Mouse (Mus musculus) CH12.LX (cell line): ENCODE measurements at regions not wholly inside any gene's neighbourhood (a gene's known extent, or its start where the extent isn't known, plus 50 kb on each side); places are given as distances from the start of the nearest gene placed in this dataset.

Experiments
- DNase-seq: peaks from one replicate; pipeline ENCODE4 v3.0.0-alpha.2; 2013; ENCODE audit errors: extremely low read depth
- H3K27ac ChIP-seq: 2 replicates; pipeline ENCODE4 v1.5.1; 2012; ENCODE audit warnings: low read depth, mild to moderate bottlenecking, control low read depth, moderate library complexity; ENCODE audit not compliant: insufficient read depth
- H3K27me3 ChIP-seq: replicated peaks from 2 replicates; pipeline ENCODE3; 2012; ENCODE audit warnings: inconsistent platforms
- H3K36me3 ChIP-seq, 2 experiments: replicated peaks in 1 of 2; 2 replicates each; pipeline versions ENCODE3 to v1.6.1; 2012; ENCODE audit warnings: inconsistent platforms in 1 of 2, low read length in 1 of 2, mild to moderate bottlenecking in 1 of 2, mixed read lengths in 1 of 2, moderate library complexity in 1 of 2; ENCODE audit not compliant: control insufficient read depth in 1 of 2, insufficient read depth in 1 of 2
- H3K4me1 ChIP-seq, 2 experiments: 2 replicates each; pipeline ENCODE4 v1.6.1; 2012; ENCODE audit warnings: inconsistent platforms in 1 of 2, moderate library complexity in 1 of 2; ENCODE audit not compliant: insufficient read depth in 2 of 2, control insufficient read depth in 1 of 2
- H3K4me2 ChIP-seq: 2 replicates; pipeline ENCODE4 v1.6.1; 2012; ENCODE audit warnings: low read depth, mild to moderate bottlenecking, control low read depth; ENCODE audit not compliant: poor library complexity, insufficient read depth, severe bottlenecking
- H3K4me3 ChIP-seq, 3 experiments: fragments of 150-350 bp in 1 of 3; sonication (generic) in 1 of 3; replicated peaks in 1 of 3; 2 replicates each; pipeline versions ENCODE3 to v1.5.1; 2011 to 2012; ENCODE audit warnings: low read depth in 2 of 3, low read length in 2 of 3, mild to moderate bottlenecking in 2 of 3, moderate library complexity in 2 of 3, control low read depth in 1 of 3, improper control_type of control experiment in 1 of 3, inconsistent platforms in 1 of 3, mixed read lengths in 1 of 3; ENCODE audit not compliant: poor library complexity in 1 of 3
- H3K79me2 ChIP-seq: replicated peaks from 2 replicates; pipeline ENCODE4 v1.6.1; 2012; ENCODE audit warnings: mild to moderate bottlenecking, moderate library complexity; ENCODE audit not compliant: control insufficient read depth, poor library complexity, insufficient read depth, severe bottlenecking; ENCODE audit errors: extremely low read depth
- H3K9ac ChIP-seq: 2 replicates; pipeline ENCODE4 v1.6.1; 2012; ENCODE audit warnings: low read depth, mild to moderate bottlenecking, control low read depth, moderate library complexity; ENCODE audit not compliant: insufficient read depth
- H3K9me3 ChIP-seq: replicated peaks from 2 replicates; pipeline ENCODE3; 2012; ENCODE audit warnings: low read length, inconsistent platforms, mixed read lengths
- BHLHE40 ChIP-seq: IDR thresholded peaks from 2 replicates; pipeline ENCODE4 v1.6.1; 2011; ENCODE audit warnings: mild to moderate bottlenecking, low read depth, low read length, improper control_type of control experiment
- CHD1 ChIP-seq: IDR thresholded peaks from 2 replicates; pipeline ENCODE4 v1.6.1; 2012; ENCODE audit warnings: low read depth, low read length, improper control_type of control experiment, inconsistent platforms
- CHD2 ChIP-seq: IDR thresholded peaks from 2 replicates; pipeline ENCODE4 v1.6.1; 2011; ENCODE audit warnings: low read length, improper control_type of control experiment
- CTCF ChIP-seq, 2 experiments: IDR thresholded peaks in 1 of 2; conservative IDR thresholded peaks in 1 of 2; 2 replicates each; pipeline ENCODE4 v1.5.1; 2011 to 2012; ENCODE audit warnings: low read depth in 2 of 2, low read length in 2 of 2, improper control_type of control experiment in 1 of 2, inconsistent platforms in 1 of 2, mild to moderate bottlenecking in 1 of 2, moderate library complexity in 1 of 2
- E2F4 ChIP-seq: IDR thresholded peaks from 2 replicates; pipeline ENCODE4 v1.6.1; 2011; ENCODE audit warnings: low read depth, low read length, improper control_type of control experiment; ENCODE audit not compliant: insufficient replicate concordance
- EP300 ChIP-seq: IDR thresholded peaks from 2 replicates; pipeline ENCODE4 v1.6.1; 2011; ENCODE audit warnings: low read length, improper control_type of control experiment
- GABPA ChIP-seq: IDR thresholded peaks from 2 replicates; pipeline ENCODE4 v1.6.1; 2012; ENCODE audit warnings: low read depth, low read length, improper control_type of control experiment, inconsistent platforms; ENCODE audit not compliant: insufficient replicate concordance
- JUN ChIP-seq: IDR thresholded peaks from 2 replicates; pipeline ENCODE4 v1.6.1; 2011; ENCODE audit warnings: low read depth, mild to moderate bottlenecking, low read length, improper control_type of control experiment, moderate library complexity; ENCODE audit not compliant: insufficient read depth
- KAT2A ChIP-seq: IDR thresholded peaks from 2 replicates; pipeline ENCODE4 v1.6.1; 2012; ENCODE audit warnings: low read length, improper control_type of control experiment, inconsistent platforms; ENCODE audit not compliant: insufficient replicate concordance
- MAX ChIP-seq: IDR thresholded peaks from 2 replicates; pipeline ENCODE4 v1.6.1; 2011; ENCODE audit warnings: low read length, improper control_type of control experiment
- MAZ ChIP-seq: IDR thresholded peaks from 2 replicates; pipeline ENCODE4 v1.6.1; 2012; ENCODE audit warnings: low read depth, mild to moderate bottlenecking, inconsistent platforms, low read length, improper control_type of control experiment, moderate library complexity
- MEF2A ChIP-seq: IDR thresholded peaks from 2 replicates; pipeline ENCODE4 v1.6.1; 2014; ENCODE audit warnings: low read depth, mild to moderate bottlenecking, inconsistent platforms, low read length, improper control_type of control experiment, borderline replicate concordance
- MXI1 ChIP-seq: IDR thresholded peaks from 2 replicates; pipeline ENCODE4 v1.6.1; 2011; ENCODE audit warnings: mild to moderate bottlenecking, low read depth, low read length, improper control_type of control experiment
- NELFE ChIP-seq: IDR thresholded peaks from 2 replicates; pipeline ENCODE4 v1.6.1; 2011; ENCODE audit warnings: low read depth, low read length, improper control_type of control experiment
- POLR2AphosphoS2 ChIP-seq: IDR thresholded peaks from 2 replicates; pipeline ENCODE4 v1.6.1; 2011; ENCODE audit warnings: low read depth, low read length, improper control_type of control experiment
- RCOR1 ChIP-seq: conservative IDR thresholded peaks from 2 replicates; pipeline ENCODE4 v1.6.1; 2012; ENCODE audit warnings: low read depth, mild to moderate bottlenecking, inconsistent platforms, low read length, improper control_type of control experiment
- SMC3 ChIP-seq: IDR thresholded peaks from 2 replicates; pipeline ENCODE4 v1.6.1; 2011; ENCODE audit warnings: low read depth, low read length, improper control_type of control experiment
- TBP ChIP-seq: conservative IDR thresholded peaks from 2 replicates; pipeline ENCODE4 v1.6.1; 2011; ENCODE audit warnings: low read depth, low read length, improper control_type of control experiment
- TCF12 ChIP-seq: IDR thresholded peaks from 2 replicates; pipeline ENCODE4 v1.6.1; 2014; ENCODE audit warnings: low read depth, mild to moderate bottlenecking, inconsistent platforms, low read length, improper control_type of control experiment
- UBTF ChIP-seq: IDR thresholded peaks from 2 replicates; pipeline ENCODE4 v1.6.1; 2012; ENCODE audit warnings: low read depth, mild to moderate bottlenecking, inconsistent platforms, low read length, improper control_type of control experiment, moderate library complexity
- USF1 ChIP-seq: IDR thresholded peaks from 2 replicates; pipeline ENCODE4 v1.6.1; 2014; ENCODE audit warnings: low read depth, mild to moderate bottlenecking, inconsistent platforms, low read length, improper control_type of control experiment
- USF2 ChIP-seq: conservative IDR thresholded peaks from 2 replicates; pipeline ENCODE4 v1.6.1; 2011; ENCODE audit warnings: low read depth, low read length, improper control_type of control experiment
- ZC3H11A ChIP-seq: IDR thresholded peaks from 2 replicates; pipeline ENCODE4 v1.6.1; 2012; ENCODE audit warnings: low read depth, mild to moderate bottlenecking, inconsistent platforms, low read length, improper control_type of control experiment
- ZKSCAN1 ChIP-seq: IDR thresholded peaks from 2 replicates; pipeline ENCODE4 v1.6.1; 2012; ENCODE audit warnings: low read depth, inconsistent platforms, low read length, improper control_type of control experiment, borderline replicate concordance
- ZMIZ1 ChIP-seq: IDR thresholded peaks from 2 replicates; pipeline ENCODE4 v1.6.1; 2012; ENCODE audit warnings: low read depth, mild to moderate bottlenecking, inconsistent platforms, low read length, improper control_type of control experiment
- ZNF384 ChIP-seq: IDR thresholded peaks from 2 replicates; pipeline ENCODE4 v1.6.1; 2012; ENCODE audit warnings: low read depth, low read length, improper control_type of control experiment, inconsistent platforms
- dilution Hi-C: fragments of 300-500 bp; cut with MboI; formaldehyde crosslinking; loops from 2 replicates; pipeline ENCODE4 v1.14.3; 2020; ENCODE audit warnings: low sequenced_read_pairs; ENCODE audit not compliant: extremely low pct_unique_long_range_greater_than_20kb, extremely low pct_ligation_motif_present
- in situ Hi-C: fragments of 300-500 bp; cut with MboI; formaldehyde crosslinking; loops from 3 replicates; pipeline ENCODE4 v1.14.3; 2019; ENCODE audit warnings: low sequenced_read_pairs, low pct_ligation_motif_present, low pct_unique_long_range_greater_than_20kb, mixed read lengths

- in situ Hi-C loops = no loop called here
- no peaks in the 10 kb centered on the region for H3K79me2 ChIP-seq
- no peaks in the 10 kb centered on the region for H3K36me3 ChIP-seq
- dilution Hi-C loops = no loop called here
- no peak overlapping the region for H3K27ac ChIP-seq
- TF ChIP-seq E2F4 (no peak), POLR2AphosphoS2 (no peak)
- H3K9me3 ChIP-seq = no peaks in the 10 kb centered on the region
- no peaks in the 10 kb centered on the region; a peak in 1 of 4 replicates for H3K4me1 ChIP-seq
- H3K27me3 ChIP-seq = no peaks in the 10 kb centered on the region
- no peak for DNase-seq
- H3K4me2 ChIP-seq = no peak overlapping the region
- no peak overlapping the region for H3K4me3 ChIP-seq
- H3K9ac ChIP-seq = no peak overlapping the region
These were observed 846.7 kb downstream of the Synb start for GRCm38 (mm10) chr14:68447240-68447923.

GRCm38 (mm10) chr14:68433326-68433725 lies 860.8 kb downstream of the Synb start:
- in situ Hi-C loops = no loop called here

GRCm38 (mm10) chr14:68432111-68432510 lies 862.0 kb downstream of the Synb start:
- Histone ChIP-seq H3K9ac (no peak overlapping the region), H3K79me2 (no peaks in the 10 kb centered on the region), H3K4me1 (peaks cover 0 to 6% of the 10 kb centered on the region in 2 experiments; a peak in 2 of 4 replicates), H3K9me3 (no peaks in the 10 kb centered on the region), H3K27ac (no peak overlapping the region), H3K36me3 (no peaks in the 10 kb centered on the region), H3K4me3 (no peak overlapping the region), H3K27me3 (no peaks in the 10 kb centered on the region), H3K4me2 (no peak overlapping the region)
- dilution Hi-C loops = no loop called here
- TF ChIP-seq RCOR1 = no peak
- no peak for TF ChIP-seq KAT2A
- TF ChIP-seq USF2 = no peak
- no peak for TF ChIP-seq TBP
- no peak for TF ChIP-seq TCF12
- no peak for TF ChIP-seq EP300
- no peak for TF ChIP-seq MAZ
- no peak for TF ChIP-seq ZC3H11A
- TF ChIP-seq CTCF (conservative IDR thresholded peaks at IDR 0.05 in 1 of 2, IDR thresholded peaks at IDR 0.05 in 1 of 2; ENCODE audit: low read depth in 2 of 2, low read length in 2 of 2) = no peak
- TF ChIP-seq MEF2A = no peak
- TF ChIP-seq NELFE = no peak
- no peak for TF ChIP-seq USF1
- TF ChIP-seq UBTF = no peak
- TF ChIP-seq CHD1 = no peak
- TF ChIP-seq BHLHE40 = no peak
- no peak for TF ChIP-seq JUN
- no peak for TF ChIP-seq CHD2
- no peak for TF ChIP-seq MXI1
- TF ChIP-seq ZMIZ1 = no peak
- no peak for DNase-seq
- in situ Hi-C loops = no loop called here

More at GRCm38 (mm10) chr14:68433326-68433725, 860.8 kb downstream of the Synb start:
- Histone ChIP-seq H3K27me3 (no peaks in the 10 kb centered on the region), H3K9me3 (no peaks in the 10 kb centered on the region), H3K36me3 (no peaks in the 10 kb centered on the region), H3K9ac (no peak overlapping the region), H3K4me3 (no peak overlapping the region), H3K27ac (no peak overlapping the region), H3K4me1 (peaks cover 0 to 6% of the 10 kb centered on the region in 2 experiments; a peak in 2 of 4 replicates), H3K79me2 (no peaks in the 10 kb centered on the region), H3K4me2 (no peak overlapping the region)
- no peak for DNase-seq
- dilution Hi-C loops = no loop called here
- TF ChIP-seq ZNF384 (no peak), ZKSCAN1 (no peak), SMC3 (no peak), GABPA (no peak), USF1 (no peak), NELFE (no peak), MAX (no peak), EP300 (no peak), CTCF (conservative IDR thresholded peaks at IDR 0.05 in 1 of 2, IDR thresholded peaks at IDR 0.05 in 1 of 2; ENCODE audit: low read depth in 2 of 2, low read length in 2 of 2) (no peak)
